22 mouse cellular contexts compared by ENCODE assay signal in genomic region chr9:95150597-95150996, GRCm38 (mm10).
DNase-seq lines count a peak whose midpoint lies in the region; ATAC-seq and TF ChIP-seq lines count a peak whose summit lies in the region.
"Had no signal": no experiment of that assay in that cellular context is flagged by ENCODE, and none has a peak within 500 bp of the region (broad histone marks: within the 10 kb centered on the region; RNA-seq: fewer than 3 reads in every experiment).

No protein-coding gene starts in this region.

- H3K9ac ChIP-seq in heart, embryonic 11.5 days (ENCODE audit: low read depth, low read length), result no peak overlapping the region
- H3K9ac ChIP-seq in liver, adult 2 months (ENCODE audit: low read depth, low read length), result no peak overlapping the region
- no peak overlapping the region for H3K9ac ChIP-seq in liver, embryonic 11.5 days (ENCODE audit: low read depth, low read length)
- H3K9ac ChIP-seq: forebrain, embryonic 15.5 days; heart, embryonic 12.5 days; hindbrain, embryonic 15.5 days; intestine, embryonic 15.5 days; limb, embryonic 15.5 days; liver, embryonic 15.5 days; lung, embryonic 15.5 days; midbrain, embryonic 13.5 days had no signal

- peak; percentile 60 for DNase-seq in heart, adult 11 months
- no peak for DNase-seq in liver, adult 2 months (ENCODE audit: extremely low read depth, low read depth, low spot score)
- no peak for DNase-seq in liver, embryonic 11.5 days (ENCODE audit: low spot score)
- DNase-seq in kidney, postnatal 14 days, result peak; percentile 54
- DNase-seq in thymus, postnatal 36 days, result no peak
- DNase-seq: cerebellum, adult 8-10 months; cerebellum, postnatal 25 days; gastrocnemius, postnatal 25 days; heart, postnatal 4 days; layer of hippocampus, adult 9-11 months had no signal

- TF ChIP-seq POLR2A in liver, adult 2 months (IDR thresholded peaks at IDR 0.05; ENCODE audit: extremely low read depth, insufficient read depth, low read length), result no peak

- no peak overlapping the region for H3K4me2 ChIP-seq in heart, embryonic 11.5 days
- no peak overlapping the region for H3K4me2 ChIP-seq in liver, embryonic 11.5 days
- H3K4me2 ChIP-seq: forebrain, embryonic 15.5 days; heart, embryonic 12.5 days; hindbrain, embryonic 15.5 days; intestine, embryonic 15.5 days; limb, embryonic 15.5 days; liver, embryonic 15.5 days; lung, embryonic 15.5 days; midbrain, embryonic 13.5 days had no signal

- no peaks in the 10 kb centered on the region for H3K4me1 ChIP-seq in heart, embryonic 11.5 days (ENCODE audit: control insufficient read depth, insufficient read depth, low read length)
- H3K4me1 ChIP-seq in liver, adult 2 months (ENCODE audit: control insufficient read depth, insufficient read depth, low read length), result peaks cover 2% of the 10 kb centered on the region; the same call in 1 of the 2 replicates
- H3K4me1 ChIP-seq in liver, embryonic 11.5 days (replicated peaks; ENCODE audit: control insufficient read depth, insufficient read depth, low read length), result no peaks in the 10 kb centered on the region
- H3K4me1 ChIP-seq: forebrain, embryonic 15.5 days; hindbrain, embryonic 15.5 days; intestine, embryonic 15.5 days; liver, embryonic 15.5 days; midbrain, embryonic 13.5 days had no signal

- no peak for TF ChIP-seq CTCF in liver, adult 2 months (IDR thresholded peaks at IDR 0.05; ENCODE audit: low read depth, low read length)

- no peaks in the 10 kb centered on the region for H3K79me2 ChIP-seq in liver, adult 2 months (ENCODE audit: control insufficient read depth, insufficient read depth, low read length)

- H3K9me3 ChIP-seq in heart, embryonic 11.5 days (replicated peaks; ENCODE audit: control insufficient read depth, low read length), result no peaks in the 10 kb centered on the region
- no peaks in the 10 kb centered on the region for H3K9me3 ChIP-seq in liver, embryonic 11.5 days (ENCODE audit: control insufficient read depth, low read length)
- H3K9me3 ChIP-seq: forebrain, embryonic 15.5 days; heart, embryonic 12.5 days; hindbrain, embryonic 15.5 days; intestine, embryonic 15.5 days; limb, embryonic 10.5 days; limb, embryonic 15.5 days; liver, embryonic 15.5 days; lung, embryonic 15.5 days; midbrain, embryonic 13.5 days had no signal

- H3K27me3 ChIP-seq in heart, embryonic 11.5 days (ENCODE audit: control insufficient read depth, insufficient read depth, low read length), result no peaks in the 10 kb centered on the region; the same call in 1 of the 2 replicates
- H3K27me3 ChIP-seq in liver, adult 2 months (ENCODE audit: control insufficient read depth, insufficient read depth, low read length), result no peaks in the 10 kb centered on the region
- no peaks in the 10 kb centered on the region for H3K27me3 ChIP-seq in liver, embryonic 11.5 days (replicated peaks; ENCODE audit: control insufficient read depth, insufficient read depth, low read length)
- H3K27me3 ChIP-seq: CH12.LX; forebrain, embryonic 15.5 days; heart, embryonic 12.5 days; hindbrain, embryonic 15.5 days; intestine, embryonic 15.5 days; limb, embryonic 15.5 days; liver, embryonic 15.5 days; lung, embryonic 15.5 days; midbrain, embryonic 13.5 days had no signal

- 58% methylated on average over 3 of the region's 3 CpGs for WGBS in heart, embryonic 11.5 days (ENCODE audit: insufficient replicate concordance)
- WGBS in liver, adult 2 months, result 77% methylated on average over 3 of the region's 3 CpGs
- WGBS in liver, embryonic 11.5 days, result 68% methylated on average over 3 of the region's 3 CpGs

- no peaks in the 10 kb centered on the region for H3K36me3 ChIP-seq in heart, embryonic 11.5 days (ENCODE audit: control insufficient read depth, insufficient read depth, low read length)
- H3K36me3 ChIP-seq in liver, adult 2 months (ENCODE audit: control insufficient read depth, insufficient read depth, low read length), result no peaks in the 10 kb centered on the region
- no peaks in the 10 kb centered on the region for H3K36me3 ChIP-seq in liver, embryonic 11.5 days (ENCODE audit: control insufficient read depth, insufficient read depth, low read length)
- H3K36me3 ChIP-seq: forebrain, embryonic 15.5 days; heart, embryonic 12.5 days; hindbrain, embryonic 15.5 days; intestine, embryonic 15.5 days; limb, embryonic 10.5 days; limb, embryonic 15.5 days; liver, embryonic 15.5 days; lung, embryonic 15.5 days; midbrain, embryonic 13.5 days had no signal

- ATAC-seq in heart, embryonic 11.5 days (replicated peaks; ENCODE audit: insufficient number of reproducible peaks, low FRiP score, low TSS enrichment), result no peak
- no peak for ATAC-seq in liver, embryonic 11.5 days (replicated peaks; ENCODE audit: low FRiP score)
- no peak for ATAC-seq in megakaryocyte progenitor cell, adult 5-6 weeks (replicated peaks; ENCODE audit: poor library complexity)
- ATAC-seq: forebrain, embryonic 15.5 days; intestine, embryonic 15.5 days; midbrain, embryonic 13.5 days had no signal

- no peak overlapping the region for H3K27ac ChIP-seq in heart, embryonic 11.5 days (ENCODE audit: low read depth, low read length)
- peak overlapping the region; percentile 8; the same call in 1 of the 2 replicates for H3K27ac ChIP-seq in liver, adult 2 months (replicated peaks; ENCODE audit: insufficient read depth, low read depth, low read length)
- H3K27ac ChIP-seq in liver, embryonic 11.5 days (ENCODE audit: low read depth, low read length), result no peak overlapping the region
- H3K27ac ChIP-seq: forebrain, embryonic 15.5 days; hindbrain, embryonic 15.5 days; intestine, embryonic 15.5 days; limb, embryonic 10.5 days; limb, embryonic 15.5 days; liver, embryonic 15.5 days; lung, embryonic 15.5 days; midbrain, embryonic 13.5 days had no signal

- no peak overlapping the region for H3K4me3 ChIP-seq in heart, embryonic 11.5 days (ENCODE audit: low read depth, low read length)
- no peak overlapping the region for H3K4me3 ChIP-seq in liver, adult 2 months (ENCODE audit: insufficient read depth, low read depth, low read length)
- H3K4me3 ChIP-seq in liver, embryonic 11.5 days (ENCODE audit: low read depth, low read length), result no peak overlapping the region
- H3K4me3 ChIP-seq: forebrain, embryonic 15.5 days; heart, embryonic 12.5 days; hindbrain, embryonic 15.5 days; intestine, embryonic 15.5 days; limb, embryonic 10.5 days; limb, embryonic 15.5 days; liver, embryonic 15.5 days; lung, embryonic 15.5 days; midbrain, embryonic 13.5 days had no signal

Comparison
In these comparisons a context has a peak if more than half of its experiments do, and no peak if none do; other contexts are left out.
1. DNase-seq: peak in heart, adult 11 months (single experiment) and kidney, postnatal 14 days (single experiment); none in liver, adult 2 months (single experiment), liver, embryonic 11.5 days (single experiment) and thymus, postnatal 36 days (0 of 2).